Mouse (Mus musculus) kidney, embryonic 16.5 days (tissue): ENCODE data around the gene Tpbgl. TPM values are rescaled to one million over a fixed set of nuclear protein-coding genes. Genes with fewer than 3 reads are reported as not detected.

Experiments used
- ATAC-seq: fragments of 200-750 bp; cut with Nextera tagmentation; 2 replicates; pipeline ENCODE4 v1.8.0; 2017; ENCODE audit warnings: moderate TSS enrichment; ENCODE audit not compliant: low FRiP score, low TSS enrichment
- H3K27ac ChIP-seq: fragments of 300-500 bp; sonication (generic); 2 replicates; pipeline ENCODE4 v1.5.1; 2014; ENCODE audit warnings: low read length
- H3K27me3 ChIP-seq: fragments of 300-500 bp; sonication (generic); 2 replicates; pipeline ENCODE4 v1.6.1; 2014; ENCODE audit warnings: low read length, control low read depth, mixed read lengths; ENCODE audit not compliant: insufficient read depth
- H3K36me3 ChIP-seq: fragments of 300-500 bp; sonication (generic); 2 replicates; pipeline ENCODE4 v1.6.1; 2014; ENCODE audit warnings: low read length, control low read depth, mixed read lengths; ENCODE audit not compliant: insufficient read depth
- H3K4me1 ChIP-seq: fragments of 300-500 bp; sonication (generic); 2 replicates; pipeline ENCODE4 v1.6.1; 2014; ENCODE audit warnings: low read length, control low read depth, mixed read lengths; ENCODE audit not compliant: insufficient read depth
- H3K4me2 ChIP-seq: fragments of 300-500 bp; sonication (generic); replicated peaks from 2 replicates; pipeline ENCODE4 v1.6.1; 2014; ENCODE audit warnings: low read depth, low read length
- H3K4me3 ChIP-seq: fragments of 300-500 bp; sonication (generic); 2 replicates; pipeline ENCODE4 v1.5.1; 2014; ENCODE audit warnings: mild to moderate bottlenecking, low read length
- H3K9ac ChIP-seq: fragments of 300-500 bp; sonication (generic); replicated peaks from 2 replicates; pipeline ENCODE4 v1.6.1; 2014; ENCODE audit warnings: low read length
- H3K9me3 ChIP-seq: fragments of 300-500 bp; sonication (generic); 2 replicates; pipeline ENCODE4 v1.6.1; 2016; ENCODE audit warnings: low read length, control low read depth
- WGBS: fragments of 180-500 bp; shearing (Covaris S2); extraction: QIAGEN DNeasy Blood & Tissue Kit; methylation state at CpG from one replicate; pipeline ENCODE4 v1.1.7; 2014; 5-methylcytosine and 5-hydroxymethylcytosine counted together
- polyA plus RNA-seq: library from polyadenylated mRNA; unstranded; fragments of >200 nt; fragmentation: Nextera tagmentation; extraction: Ambion mirVana; gene quantifications from 2 replicates; pipeline ENCODE4 v1.2.1, GENCODE M21; 2015

The Tpbgl gene
- polyA plus RNA-seq, 1 experiment from 2014 or later = 0.67 TPM

DNA sequence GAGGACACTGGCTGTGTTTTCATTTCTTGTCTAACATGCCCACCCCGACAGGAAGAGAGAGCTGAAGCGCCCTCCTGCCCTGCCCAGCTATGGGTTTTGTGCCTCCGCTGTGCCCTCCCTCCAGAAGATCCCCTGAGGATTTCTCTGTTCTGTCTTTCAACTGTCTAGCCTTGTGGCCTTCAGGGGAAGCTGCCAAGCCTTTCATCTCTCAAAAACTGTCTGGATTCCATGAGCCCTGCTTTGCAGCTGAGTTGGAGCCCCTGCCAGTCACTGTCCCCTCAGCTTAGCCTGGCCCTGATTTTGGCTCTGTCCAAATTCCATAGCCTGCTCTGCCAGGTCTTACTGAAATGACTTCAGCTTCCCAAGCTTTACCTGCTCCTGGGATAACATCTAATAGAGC, 20.1 kb downstream of the Tpbgl start:
- ATAC-seq = no peak
- H3K4me3 ChIP-seq = no peak overlapping the region
- 67% methylated on average over 3 of the region's 3 CpGs for WGBS

GRCm38 (mm10) chr7:99606303-99606702, 20.6 kb downstream of the Tpbgl start:
- no peaks in the 10 kb centered on the region for H3K9me3 ChIP-seq
- WGBS = 74% methylated on average over 11 of the region's 11 CpGs
- no peak overlapping the region for H3K4me3 ChIP-seq
- no peak overlapping the region for H3K4me2 ChIP-seq
- H3K27ac ChIP-seq = no peak overlapping the region
- no peaks in the 10 kb centered on the region for H3K4me1 ChIP-seq
- no peak overlapping the region for H3K9ac ChIP-seq
- 0 out of 2 replicates have a peak, but pooled peaks cover 1% of the 10 kb centered on the region for H3K36me3 ChIP-seq
- no peaks in the 10 kb centered on the region for H3K27me3 ChIP-seq
- ATAC-seq = no peak

More for the DNA sequence above, 20.1 kb downstream of the Tpbgl start:
- Histone ChIP-seq H3K27ac (no peak overlapping the region), H3K4me1 (no peaks in the 10 kb centered on the region), H3K27me3 (no peaks in the 10 kb centered on the region), H3K9me3 (no peaks in the 10 kb centered on the region), H3K36me3 (no peaks in the 10 kb centered on the region), H3K4me2 (no peak overlapping the region), H3K9ac (no peak overlapping the region)

DNA sequence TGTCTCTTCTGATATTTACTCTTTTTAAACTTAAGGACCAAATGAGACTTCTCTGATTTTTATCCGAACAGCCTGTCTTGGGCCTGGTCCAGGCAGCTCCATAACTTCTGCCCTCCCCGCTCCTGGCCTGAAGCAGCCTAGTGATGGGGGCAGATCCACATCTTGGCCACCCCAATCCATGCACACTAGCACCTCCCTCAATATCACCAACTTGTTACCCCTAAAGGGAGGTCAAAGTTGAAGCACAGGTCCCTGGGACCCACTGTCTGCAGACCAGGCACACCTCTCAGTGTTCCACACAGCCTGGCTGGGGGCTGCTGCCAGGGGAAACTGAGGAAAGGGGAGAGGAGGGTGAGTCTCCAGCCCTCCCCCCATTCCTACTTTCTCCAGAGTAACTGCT, 21.8 kb downstream of the Tpbgl start:
- Histone ChIP-seq H3K9ac (no peak overlapping the region), H3K4me3 (no peak overlapping the region), H3K27ac (no peak overlapping the region), H3K36me3 (0 out of 2 replicates have a peak, but pooled peaks cover 8% of the 10 kb centered on the region), H3K4me2 (no peak overlapping the region), H3K4me1 (no peaks in the 10 kb centered on the region), H3K27me3 (no peaks in the 10 kb centered on the region), H3K9me3 (no peaks in the 10 kb centered on the region)
- ATAC-seq = peak; percentile 31; the same call in 1 of the 2 replicates
- WGBS = 90% methylated on average over 2 of the region's 2 CpGs

GRCm38 (mm10) chr7:99603875-99604662, 22.8 kb downstream of the Tpbgl start:
- H3K4me3 ChIP-seq = no peak overlapping the region
- H3K27me3 ChIP-seq = no peaks in the 10 kb centered on the region
- ATAC-seq = no peak
- WGBS = 89% methylated on average over 8 of the region's 8 CpGs
- no peak overlapping the region for H3K4me2 ChIP-seq
- H3K36me3 ChIP-seq = 0 out of 2 replicates have a peak, but pooled peaks cover 8% of the 10 kb centered on the region
- no peak overlapping the region for H3K9ac ChIP-seq
- H3K27ac ChIP-seq = no peak overlapping the region
- H3K9me3 ChIP-seq = no peaks in the 10 kb centered on the region
- H3K4me1 ChIP-seq = no peaks in the 10 kb centered on the region

- peaks cover 26% of the 10 kb centered on the region for H3K36me3 ChIP-seq
- H3K27me3 ChIP-seq = no peaks in the 10 kb centered on the region
- no peaks in the 10 kb centered on the region for H3K9me3 ChIP-seq
- 75% methylated on average over 4 of the region's 4 CpGs for WGBS
- ATAC-seq = no peak
- H3K27ac ChIP-seq = no peak overlapping the region
- H3K4me2 ChIP-seq = no peak overlapping the region
- H3K9ac ChIP-seq = no peak overlapping the region
- no peaks in the 10 kb centered on the region for H3K4me1 ChIP-seq
- no peak overlapping the region for H3K4me3 ChIP-seq
Observed at GRCm38 (mm10) chr7:99598722-99599121, 28.2 kb downstream of the Tpbgl start.

DNA sequence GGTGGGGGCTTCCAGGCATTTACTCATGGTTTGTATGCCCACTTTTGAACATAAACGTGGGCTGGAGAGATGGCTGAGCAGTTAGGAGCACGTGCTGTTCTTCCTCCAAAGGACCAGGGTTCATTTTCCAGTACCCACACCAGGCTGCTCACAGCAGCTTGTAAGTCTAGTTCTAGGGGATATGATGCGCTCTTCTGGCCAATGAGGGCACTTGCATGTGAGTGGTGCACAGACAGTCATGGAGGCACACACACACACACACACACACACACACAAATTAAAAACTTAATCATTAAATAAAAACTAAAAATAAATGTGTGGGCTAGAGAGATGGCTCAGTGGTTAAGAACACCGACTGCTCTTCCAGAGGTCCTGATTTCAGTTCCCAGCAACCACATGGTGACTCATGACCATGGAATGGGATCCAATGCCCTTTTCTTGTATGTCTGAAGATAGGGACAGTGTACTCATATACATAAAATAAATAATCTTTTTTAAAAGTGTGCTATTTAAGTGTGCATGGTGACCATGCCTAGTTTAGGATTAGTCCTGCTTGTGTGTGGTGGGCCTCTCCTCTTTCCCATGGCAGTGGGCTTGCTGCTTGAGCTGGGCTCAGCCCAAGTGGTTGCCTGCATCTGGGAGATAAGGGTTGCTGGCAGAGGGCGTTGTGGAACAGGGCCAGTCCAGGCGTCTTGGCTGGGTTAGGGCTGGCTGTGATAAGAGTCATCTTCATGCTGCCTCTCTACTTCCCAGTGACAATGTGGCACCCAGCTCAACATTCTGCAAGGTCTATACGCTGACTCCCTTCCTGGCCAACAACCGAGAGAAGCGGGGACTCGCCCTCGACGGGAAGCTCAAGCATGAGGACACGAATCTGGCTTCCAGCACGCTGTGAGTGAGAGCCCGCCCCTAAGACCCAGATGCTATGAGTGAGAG, 32.8 kb downstream of the Tpbgl start:
- no peaks in the 10 kb centered on the region for H3K27me3 ChIP-seq
- ATAC-seq = no peak
- peaks cover 37% of the 10 kb centered on the region for H3K36me3 ChIP-seq
- H3K4me1 ChIP-seq = no peaks in the 10 kb centered on the region
- H3K27ac ChIP-seq = no peak overlapping the region
- H3K9ac ChIP-seq = no peak overlapping the region
- H3K4me2 ChIP-seq = no peak overlapping the region
- no peak overlapping the region for H3K4me3 ChIP-seq
- 88% methylated on average over 15 of the region's 15 CpGs for WGBS
- no peaks in the 10 kb centered on the region for H3K9me3 ChIP-seq

- no peak overlapping the region for H3K27ac ChIP-seq
- H3K9me3 ChIP-seq = no peaks in the 10 kb centered on the region
- no peak overlapping the region for H3K4me2 ChIP-seq
- ATAC-seq = no peak
- peaks cover 35% of the 10 kb centered on the region for H3K36me3 ChIP-seq
- no peak overlapping the region for H3K9ac ChIP-seq
- 90% methylated on average over 3 of the region's 3 CpGs for WGBS
- H3K4me1 ChIP-seq = no peaks in the 10 kb centered on the region
- H3K27me3 ChIP-seq = no peaks in the 10 kb centered on the region
- H3K4me3 ChIP-seq = no peak overlapping the region
Observed at GRCm38 (mm10) chr7:99592669-99593068, 34.2 kb downstream of the Tpbgl start.

- ATAC-seq = no peak
- no peak overlapping the region for H3K4me2 ChIP-seq
- H3K36me3 ChIP-seq = peaks cover 35% of the 10 kb centered on the region
- no peaks in the 10 kb centered on the region for H3K4me1 ChIP-seq
- no peak overlapping the region for H3K9ac ChIP-seq
- no peaks in the 10 kb centered on the region for H3K27me3 ChIP-seq
- no peak overlapping the region for H3K27ac ChIP-seq
- no peaks in the 10 kb centered on the region for H3K9me3 ChIP-seq
- WGBS = 85% methylated on average over 5 of the region's 5 CpGs
- H3K4me3 ChIP-seq = no peak overlapping the region
Observed at GRCm38 (mm10) chr7:99590646-99591045, 36.3 kb downstream of the Tpbgl start.

- WGBS = 23% methylated on average over 3 of the region's 3 CpGs
- ATAC-seq = no peak
- no peaks in the 10 kb centered on the region for H3K4me1 ChIP-seq
Observed at GRCm38 (mm10) chr7:99590064-99590463, 36.8 kb downstream of the Tpbgl start.

More at GRCm38 (mm10) chr7:99590064-99590463, 36.8 kb downstream of the Tpbgl start:
- H3K4me2 ChIP-seq = no peak overlapping the region
- no peak overlapping the region for H3K9ac ChIP-seq
- no peaks in the 10 kb centered on the region for H3K27me3 ChIP-seq
- no peaks in the 10 kb centered on the region for H3K9me3 ChIP-seq
- H3K4me3 ChIP-seq = no peak overlapping the region
- H3K27ac ChIP-seq = no peak overlapping the region
- H3K36me3 ChIP-seq = peaks cover 30% of the 10 kb centered on the region
